Mouse (Mus musculus) heart, postnatal 0 days (tissue): ENCODE data around the gene Lrp5. TPM values are rescaled to one million over a fixed set of nuclear protein-coding genes. Genes with fewer than 3 reads are reported as not detected.

Experiments
- ATAC-seq: fragments of 200-750 bp; cut with Nextera tagmentation; 2 replicates; pipeline ENCODE4 v1.8.0; 2017; ENCODE audit warnings: low read depth, moderate number of reproducible peaks, moderate library complexity; ENCODE audit not compliant: insufficient read depth
- DNase-seq: peaks from one replicate; pipeline ENCODE4 v3.0.0-alpha.2; 2016; ENCODE audit warnings: low spot score
- H3K27ac ChIP-seq: fragments of 300-500 bp; sonication (generic); 2 replicates; pipeline ENCODE4 v1.5.1; 2014; ENCODE audit warnings: low read depth, mild to moderate bottlenecking
- H3K27me3 ChIP-seq: fragments of 300-500 bp; sonication (generic); 2 replicates; pipeline ENCODE4 v1.6.1; 2014; ENCODE audit warnings: low read length, mixed read lengths; ENCODE audit not compliant: control insufficient read depth, insufficient read depth
- H3K36me3 ChIP-seq: fragments of 300-500 bp; sonication (generic); replicated peaks from 2 replicates; pipeline ENCODE4 v1.6.1; 2014; ENCODE audit warnings: low read length, mixed read lengths; ENCODE audit not compliant: control insufficient read depth, insufficient read depth
- H3K4me1 ChIP-seq: fragments of 300-500 bp; sonication (generic); 2 replicates; pipeline ENCODE4 v1.6.1; 2014; ENCODE audit warnings: antibody characterized with exemption; ENCODE audit not compliant: control insufficient read depth, insufficient read depth
- H3K4me2 ChIP-seq: fragments of 300-500 bp; sonication (generic); 2 replicates; pipeline ENCODE4 v1.6.1; 2014; ENCODE audit warnings: low read depth, mild to moderate bottlenecking, low read length, moderate library complexity
- H3K4me3 ChIP-seq: fragments of 300-500 bp; sonication (generic); 2 replicates; pipeline ENCODE4 v1.5.1; 2014; ENCODE audit warnings: low read depth, low read length
- H3K9ac ChIP-seq: fragments of 300-500 bp; sonication (generic); replicated peaks from 2 replicates; pipeline ENCODE4 v1.6.1; 2014; ENCODE audit warnings: low read depth, low read length, mixed read lengths
- H3K9me3 ChIP-seq: fragments of 300-500 bp; sonication (generic); replicated peaks from 2 replicates; pipeline ENCODE4 v1.6.1; 2016; ENCODE audit warnings: low read length; ENCODE audit not compliant: control insufficient read depth
- CTCF ChIP-seq: IDR thresholded peaks from 2 replicates; pipeline ENCODE4 v1.5.1; 2016; ENCODE audit warnings: antibody characterized with exemption, control low read depth, low read depth
- EP300 ChIP-seq: IDR thresholded peaks from 2 replicates; pipeline ENCODE4 v1.6.1; 2016; ENCODE audit warnings: antibody characterized with exemption, low read depth
- WGBS: fragments of 180-500 bp; shearing (Covaris S2); extraction: QIAGEN DNeasy Blood & Tissue Kit; methylation state at CpG from one replicate; pipeline ENCODE4 v1.1.7; 2014; 5-methylcytosine and 5-hydroxymethylcytosine counted together
- polyA plus RNA-seq: library from polyadenylated mRNA; unstranded; fragments of >200 nt; fragmentation: Nextera tagmentation; extraction: Ambion mirVana; gene quantifications from 2 replicates; pipeline ENCODE4 v1.2.1, GENCODE M21; 2015
- total RNA-seq: library from RNA; depleted of rRNA; stranded (reverse); fragments of >200 nt; gene quantifications from 2 replicates; pipeline ENCODE4 v1.2.3, GENCODE M21; 2014; ENCODE audit warnings: low replicate concordance

The Lrp5 gene
- total and polyA plus RNA-seq, 2 experiments from 2014 or later, result 1.9 to 28.0 TPM

- Histone ChIP-seq H3K27ac (no peak overlapping the region), H3K4me1 (0 out of 2 replicates have a peak, but pooled peaks cover 1% of the 10 kb centered on the region), H3K27me3 (no peaks in the 10 kb centered on the region), H3K4me3 (no peak overlapping the region), H3K4me2 (no peak overlapping the region), H3K36me3 (no peaks in the 10 kb centered on the region), H3K9me3 (no peaks in the 10 kb centered on the region), H3K9ac (no peak overlapping the region)
- ATAC-seq, result no peak
- WGBS, result 81% methylated on average over 4 of the region's 4 CpGs
- no peak for DNase-seq
- no peak for TF ChIP-seq CTCF
- no peak for TF ChIP-seq EP300
Measured at GRCm38 (mm10) chr19:3702460-3702859, 16.1 kb upstream of the Lrp5 start.

GRCm38 (mm10) chr19:3699508-3700438 lies 13.4 kb upstream of the Lrp5 start:
- Histone ChIP-seq H3K9ac (no peak overlapping the region), H3K4me3 (no peak overlapping the region), H3K27me3 (no peaks in the 10 kb centered on the region), H3K4me2 (no peak overlapping the region), H3K27ac (no peak overlapping the region), H3K9me3 (no peaks in the 10 kb centered on the region), H3K4me1 (no peaks in the 10 kb centered on the region), H3K36me3 (no peaks in the 10 kb centered on the region)
- DNase-seq (peak; percentile 63), ATAC-seq (peak; percentile 78; the same call in 1 of the 2 replicates)
- WGBS, result 38% methylated on average over 6 of the region's 6 CpGs
- TF ChIP-seq CTCF (peak; percentile 76), EP300 (no peak)

- Histone ChIP-seq H3K27ac (no peak overlapping the region), H3K36me3 (no peaks in the 10 kb centered on the region), H3K4me1 (no peaks in the 10 kb centered on the region), H3K9ac (no peak overlapping the region), H3K9me3 (no peaks in the 10 kb centered on the region), H3K4me2 (no peak overlapping the region), H3K4me3 (no peak overlapping the region), H3K27me3 (no peaks in the 10 kb centered on the region)
- DNase-seq, result no peak
- no peak for ATAC-seq
- 83% methylated on average over 7 of the region's 7 CpGs for WGBS
- TF ChIP-seq CTCF (no peak), EP300 (no peak)
Measured at GRCm38 (mm10) chr19:3698035-3698434, 11.7 kb upstream of the Lrp5 start.

- no peak for ATAC-seq
- Histone ChIP-seq H3K9ac (no peak overlapping the region), H3K4me1 (no peaks in the 10 kb centered on the region), H3K4me2 (no peak overlapping the region), H3K4me3 (no peak overlapping the region), H3K27me3 (no peaks in the 10 kb centered on the region), H3K36me3 (no peaks in the 10 kb centered on the region), H3K27ac (no peak overlapping the region), H3K9me3 (no peaks in the 10 kb centered on the region)
- no peak for DNase-seq
- TF ChIP-seq CTCF (no peak), EP300 (no peak)
- WGBS, result 77% methylated on average over 8 of the region's 8 CpGs
Measured at GRCm38 (mm10) chr19:3695976-3696375, 9.6 kb upstream of the Lrp5 start.

- H3K9me3 ChIP-seq, result no peaks in the 10 kb centered on the region
- no peak for ATAC-seq
- H3K4me3 ChIP-seq, result no peak overlapping the region
- no peak overlapping the region for H3K4me2 ChIP-seq
- WGBS, result 72% methylated on average over 4 of the region's 4 CpGs
- no peaks in the 10 kb centered on the region for H3K4me1 ChIP-seq
- no peaks in the 10 kb centered on the region for H3K36me3 ChIP-seq
- H3K27ac ChIP-seq, result no peak overlapping the region
- DNase-seq, result no peak
- no peak overlapping the region for H3K9ac ChIP-seq
- no peaks in the 10 kb centered on the region for H3K27me3 ChIP-seq
- TF ChIP-seq CTCF, result no peak
- TF ChIP-seq EP300, result no peak
Measured at GRCm38 (mm10) chr19:3695471-3695870, 9.1 kb upstream of the Lrp5 start.
